Mouse (Mus musculus) kidney, adult 8-10 months (tissue): Measurements from ENCODE around the gene Srsf2.
"Not testable (repeated sequence)": the region's sequence is repeated elsewhere in the genome, so short reads cannot be mapped to it uniquely, and the experiment has no call there.

ENCODE experiments used
- DNase-seq, 2 experiments: peaks; one replicate each; pipeline ENCODE4 v3.0.0; 2022

The Srsf2 gene

GRCm38 (mm10) chr11:116826550-116827504, 26.1 kb downstream of the Srsf2 start:
- DNase-seq: no peak

GRCm38 (mm10) chr11:116825230-116825629, 27.7 kb downstream of the Srsf2 start:
- DNase-seq: no peak

- DNase-seq: not testable (repeated sequence)
These were observed 29.0 kb downstream of the Srsf2 start for GRCm38 (mm10) chr11:116823885-116824284.

GRCm38 (mm10) chr11:116823255-116823654, 29.6 kb downstream of the Srsf2 start:
- no peak for DNase-seq

DNA sequence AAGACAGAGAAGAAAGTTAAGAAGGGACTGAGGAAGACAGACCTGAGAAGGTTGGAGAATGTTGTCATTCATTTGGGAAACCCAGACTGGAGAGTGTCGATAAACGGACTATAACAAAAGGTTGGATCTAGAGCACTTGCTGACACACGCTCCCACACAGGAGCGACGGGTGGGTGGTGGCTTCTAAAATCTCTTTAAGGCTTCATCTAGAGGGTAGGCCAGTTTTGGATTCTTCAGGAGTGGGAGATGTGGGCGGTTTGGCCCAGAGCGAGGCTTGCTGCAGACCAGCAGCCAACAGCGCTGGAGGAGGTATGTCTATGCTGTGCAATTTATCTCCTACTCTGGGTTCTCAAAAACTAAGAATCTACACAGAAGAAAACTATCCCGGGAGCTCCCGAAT, 30.3 kb downstream of the Srsf2 start:
- DNase-seq: no peak

GRCm38 (mm10) chr11:116822215-116822614, 30.7 kb downstream of the Srsf2 start:
- DNase-seq: no peak

DNA sequence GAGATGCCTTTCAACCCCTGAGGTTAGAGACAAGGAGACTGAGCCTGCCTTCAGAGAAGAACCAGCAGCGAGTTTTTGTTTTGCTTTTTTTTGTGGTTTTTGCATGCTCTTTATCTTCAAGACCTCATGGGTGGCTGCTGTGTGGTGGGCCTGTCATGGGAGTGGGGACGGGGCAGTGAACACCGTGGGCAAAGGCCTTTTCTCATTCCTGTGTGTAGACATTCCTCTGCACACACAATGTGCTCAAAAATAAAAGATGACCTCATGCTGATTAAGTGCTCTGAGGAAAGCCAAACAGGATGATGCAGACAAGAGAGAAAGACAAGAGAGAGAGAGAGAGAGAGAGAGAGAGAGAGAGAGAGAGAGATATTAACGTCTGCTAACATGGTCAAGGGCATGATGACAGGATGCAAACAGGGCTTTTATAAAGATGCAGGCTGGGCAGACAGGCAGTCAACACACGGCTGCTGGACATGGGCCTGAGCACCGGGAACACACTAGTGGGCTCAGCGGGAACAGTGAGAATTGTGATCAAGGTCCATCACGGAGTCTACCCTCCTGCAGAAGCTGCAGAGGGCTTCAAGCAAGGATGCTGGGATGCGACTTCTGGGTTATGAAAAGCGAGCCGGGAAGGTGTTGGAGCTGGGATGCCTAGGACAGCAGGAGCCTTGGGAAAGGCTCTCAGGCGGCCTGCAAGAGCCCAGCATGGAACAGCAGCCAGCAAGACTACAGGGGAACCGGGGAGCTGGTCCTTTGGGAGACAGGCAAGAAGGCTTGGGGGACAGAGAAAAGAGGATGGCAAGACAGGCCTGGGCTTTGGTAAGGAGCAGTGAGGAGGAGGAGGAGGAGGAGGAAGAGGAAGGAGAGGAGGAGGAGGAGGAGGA, 31.6 kb downstream of the Srsf2 start:
- no peak for DNase-seq

GRCm38 (mm10) chr11:116819932-116820593, 32.8 kb downstream of the Srsf2 start:
- DNase-seq: no peak

- DNase-seq: no peak
These were observed 34.2 kb downstream of the Srsf2 start for GRCm38 (mm10) chr11:116818722-116819121.

DNA sequence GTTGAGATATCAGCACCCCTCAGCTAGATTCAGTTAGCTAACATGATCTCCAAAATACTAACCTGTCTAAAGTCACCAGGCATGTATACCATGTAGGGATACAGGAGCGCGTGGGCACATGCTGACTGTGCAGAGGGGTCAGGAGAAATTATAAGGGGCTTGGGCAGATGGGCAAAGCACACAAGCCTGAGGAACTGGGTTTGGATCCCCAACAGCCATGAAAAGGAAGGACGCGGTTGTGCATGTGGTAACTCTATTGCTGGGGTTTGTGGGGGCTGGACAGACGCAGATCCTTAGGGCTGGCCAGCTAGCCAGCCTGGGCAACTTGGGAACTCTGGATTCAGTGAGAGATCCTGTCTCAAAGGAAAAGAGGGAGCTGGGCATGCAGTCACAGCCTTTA, 35.3 kb downstream of the Srsf2 start:
- no peak for DNase-seq

- no peak for DNase-seq
These were observed 36.1 kb downstream of the Srsf2 start for GRCm38 (mm10) chr11:116816769-116817168.

DNA sequence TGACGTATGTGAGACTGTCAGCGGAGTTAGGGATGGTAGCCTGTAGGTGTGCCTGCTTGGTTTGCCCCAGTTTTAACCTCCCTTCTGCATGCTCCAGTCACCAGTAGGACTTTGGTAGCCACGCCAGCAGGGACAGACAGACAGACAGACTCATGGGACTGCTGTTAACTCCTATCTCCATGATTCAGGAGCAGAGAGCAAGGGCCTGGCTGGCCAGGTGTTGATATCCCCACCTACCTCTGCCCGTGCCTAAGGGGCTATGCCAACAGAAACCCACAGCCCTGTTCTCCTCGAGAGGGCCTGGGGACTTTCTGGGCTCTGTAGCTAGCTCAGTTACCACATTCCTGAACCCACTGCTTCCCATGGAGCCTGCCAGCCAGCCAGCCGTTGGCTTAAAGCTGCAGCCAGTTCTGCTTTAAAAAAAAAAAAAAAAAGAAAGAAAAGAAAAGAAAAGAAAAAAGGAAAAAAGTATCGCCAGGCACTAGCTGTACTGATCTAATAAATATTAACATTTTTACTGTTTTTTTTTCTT, 37.9 kb downstream of the Srsf2 start:
- no peak for DNase-seq

GRCm38 (mm10) chr11:116814076-116814883, 38.6 kb downstream of the Srsf2 start:
- peak; percentile 49 to 54 for DNase-seq

GRCm38 (mm10) chr11:116813610-116814009, 39.3 kb downstream of the Srsf2 start:
- no peak for DNase-seq

- no peak for DNase-seq
These were observed 39.9 kb downstream of the Srsf2 start for GRCm38 (mm10) chr11:116812793-116813529.

DNA sequence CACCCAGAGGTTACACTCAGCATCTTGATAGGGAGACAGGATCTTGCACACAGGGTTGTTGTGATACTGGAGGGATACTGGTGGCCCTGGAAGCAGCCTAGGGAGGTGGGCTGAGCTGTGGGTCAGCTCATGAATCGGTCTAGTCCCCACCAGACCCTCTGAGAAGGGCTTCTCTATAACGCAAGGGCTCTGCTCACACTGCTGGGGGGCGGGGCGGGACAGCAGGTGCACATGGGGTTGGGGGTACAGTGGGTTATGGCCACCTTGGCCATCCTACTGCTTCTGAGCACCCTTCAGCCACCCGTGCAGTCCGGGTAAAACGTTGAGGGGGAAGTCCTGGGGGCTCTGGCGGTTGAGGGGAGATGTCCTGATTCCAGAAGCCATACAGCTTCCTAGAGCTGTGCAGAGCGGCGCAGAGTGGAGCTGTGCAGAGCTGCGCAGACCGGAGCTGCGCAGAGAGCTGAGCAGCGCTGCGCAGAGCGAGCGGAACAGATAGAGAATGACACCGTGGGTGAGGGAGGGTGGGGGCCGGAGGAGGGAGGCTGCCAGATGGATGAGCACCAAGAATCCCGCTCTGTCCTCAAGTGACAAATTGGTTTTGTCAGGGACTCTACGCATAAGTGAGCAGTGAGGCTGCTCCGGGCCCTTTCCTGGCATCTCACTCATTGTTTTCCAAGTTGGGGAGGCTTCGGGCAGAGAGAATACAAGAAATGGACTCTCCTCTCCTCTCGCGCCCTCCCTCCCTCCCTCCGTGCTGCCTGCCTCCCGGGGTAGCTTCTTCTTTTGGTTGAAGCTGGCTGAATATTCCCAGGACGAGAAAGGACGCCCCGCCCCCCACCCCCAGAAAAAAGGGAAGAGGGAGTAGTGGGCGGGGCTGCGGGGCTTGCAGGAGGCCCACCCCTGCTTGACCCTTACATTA, 41.7 kb downstream of the Srsf2 start:
- no peak for DNase-seq

- no peak for DNase-seq
These were observed 42.4 kb downstream of the Srsf2 start for GRCm38 (mm10) chr11:116810528-116810927.

GRCm38 (mm10) chr11:116809520-116809919, 43.4 kb downstream of the Srsf2 start:
- DNase-seq: no peak

- DNase-seq: no peak
These were observed 44.0 kb downstream of the Srsf2 start for GRCm38 (mm10) chr11:116808811-116809395.
